Mouse (Mus musculus) spleen, postnatal 0 days (tissue): Measurements from ENCODE around the gene Ube2v1. TPM values are rescaled to one million over a fixed set of nuclear protein-coding genes. Genes with fewer than 3 reads are reported as not detected.

Experiments used
- polyA plus RNA-seq: library from polyadenylated mRNA; unstranded; fragments of >200 nt; fragmentation: Nextera tagmentation; extraction: Ambion mirVana; gene quantifications from 2 replicates; pipeline ENCODE4 v1.2.1, GENCODE M21; 2015

Ube2v1 gene
- polyA plus RNA-seq, result 200 and 205 TPM in 2 replicates

GRCm38 (mm10) chr2:167631591-167632448 lies at the start of gene Ube2v1:
TSS of gene Ube2v1 (minus strand) at chr2:167632095.

GRCm38 (mm10) chr2:167661270-167662203 lies 29.6 kb upstream of the Ube2v1 start, which contains the start of gene Gm20431:
TSS of gene Gm20431 (minus strand) at chr2:167661496.

Other genes starting within 250 kb of the Ube2v1 start
- 14.5 and 14.6 TPM in 2 replicates for gene Slc9a8, start 210.4 kb downstream of the Ube2v1 start, polyA plus RNA-seq
- 44.2 and 58.0 TPM in 2 replicates for gene Rnf114, start 139.4 kb downstream of the Ube2v1 start, polyA plus RNA-seq
- gene Spata2, start 139.2 kb downstream of the Ube2v1 start, polyA plus RNA-seq, result 7.1 and 7.4 TPM in 2 replicates
- 11.4 and 15.0 TPM in 2 replicates for gene Snai1, start 93.9 kb downstream of the Ube2v1 start, polyA plus RNA-seq
- not detected in 2 replicates for gene Gm20431, start 29.4 kb upstream of the Ube2v1 start, polyA plus RNA-seq
- 29.1 and 30.6 TPM in 2 replicates for gene Cebpb, start 56.8 kb upstream of the Ube2v1 start, polyA plus RNA-seq
- gene Tmem189, start 57.7 kb upstream of the Ube2v1 start, polyA plus RNA-seq, result 18.9 and 21.8 TPM in 2 replicates